Mouse (Mus musculus) lung, postnatal 14 days (tissue): Measurements from ENCODE around the gene Msi1.
A peak's percentile ranks its signal among the peaks of the same experiment; 100 is the strongest.
"Not testable (repeated sequence)": the region's sequence is repeated elsewhere in the genome, so short reads cannot be mapped to it uniquely, and the experiment has no call there.

Experiments used
- DNase-seq: peaks from one replicate; pipeline ENCODE4 v3.0.0; 2021

The Msi1 gene

GRCm38 (mm10) chr5:115491771-115492322 is 62.4 kb downstream of the Msi1 start:
- peak; percentile 66 for DNase-seq

- no peak for DNase-seq
These were observed 63.4 kb downstream of the Msi1 start for GRCm38 (mm10) chr5:115492711-115493335.

DNA sequence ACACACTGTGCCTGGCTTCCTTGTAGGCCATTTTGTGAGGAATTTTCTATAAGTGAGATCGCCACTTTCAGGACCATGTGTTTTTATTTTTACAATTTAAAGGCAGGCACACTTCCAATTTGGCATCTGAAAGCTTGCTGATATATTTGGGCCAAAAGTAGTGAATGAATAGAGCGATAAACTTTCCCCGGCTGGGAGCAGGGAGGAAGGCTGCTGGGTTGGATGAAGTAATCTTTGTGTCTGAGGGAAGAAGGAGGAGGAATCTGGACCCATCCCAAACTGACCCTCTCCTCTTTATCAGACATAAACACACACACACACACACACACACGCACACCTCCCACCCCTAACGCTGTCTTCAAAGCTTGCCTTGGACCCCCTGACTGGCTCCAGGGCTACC is 64.0 kb downstream of the Msi1 start:
- DNase-seq, result no peak

- DNase-seq, result not testable (repeated sequence)
These were observed 66.2 kb downstream of the Msi1 start for GRCm38 (mm10) chr5:115495618-115496017.

- no peak for DNase-seq
These were observed 67.6 kb downstream of the Msi1 start for GRCm38 (mm10) chr5:115497033-115497432.

- no peak for DNase-seq
These were observed 69.2 kb downstream of the Msi1 start for GRCm38 (mm10) chr5:115498307-115499240.

DNA sequence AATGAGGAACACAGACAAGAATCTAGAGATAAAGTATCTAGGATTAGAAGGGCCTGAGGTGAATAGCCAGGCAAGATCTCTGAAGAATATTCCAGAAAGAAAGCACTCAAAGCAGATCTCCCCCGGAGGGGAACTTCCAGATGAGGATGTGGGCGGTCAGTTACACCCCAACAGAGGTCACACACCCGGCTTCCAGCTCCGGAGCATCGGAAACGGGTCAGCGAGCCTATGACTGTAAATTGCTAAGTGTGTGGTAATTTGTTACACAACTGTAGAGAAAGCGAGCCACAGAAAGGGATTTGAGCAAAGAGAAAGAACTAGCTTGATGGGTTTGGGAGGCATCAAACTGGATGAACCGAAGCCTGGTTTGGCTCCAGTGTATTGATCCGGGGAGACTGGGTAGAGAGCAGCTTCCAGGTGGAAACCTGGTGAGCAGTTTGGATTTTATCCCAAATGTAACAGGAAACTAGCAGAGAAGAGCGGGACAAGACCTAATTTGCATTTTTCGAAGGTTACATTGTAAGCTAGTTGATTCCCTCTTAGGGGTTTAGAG is 71.1 kb downstream of the Msi1 start:
- DNase-seq, result no peak

DNA sequence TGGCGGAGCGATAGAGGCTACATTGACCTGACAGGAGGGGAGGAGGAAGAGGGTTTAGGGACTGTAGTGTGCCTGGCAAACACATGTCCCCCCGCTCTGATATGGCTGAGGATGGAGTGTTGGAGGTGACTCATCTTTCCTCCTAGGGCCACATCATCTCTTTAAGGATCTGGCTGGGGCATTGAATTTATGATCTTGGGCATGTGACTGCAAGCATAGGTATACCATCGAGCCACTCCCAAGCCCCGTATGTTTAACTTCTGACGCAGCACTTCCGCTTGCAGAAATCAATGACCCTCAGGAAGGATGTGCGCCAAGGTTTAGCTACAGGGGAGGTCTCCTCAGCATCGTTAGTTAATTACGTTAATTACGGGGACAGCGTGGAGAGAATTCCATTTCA is 73.6 kb downstream of the Msi1 start:
- DNase-seq, result no peak
